12 mouse cellular contexts compared by ENCODE assay signal in genomic region chr1:138622431-138622830, GRCm38 (mm10). TPM values are rescaled to one million over a fixed set of nuclear protein-coding genes. Genes with fewer than 3 reads are reported as not detected.
DNase-seq lines count a peak whose midpoint lies in the region; ATAC-seq and TF ChIP-seq lines count a peak whose summit lies in the region.
"Had no signal": no experiment of that assay in that cellular context is flagged by ENCODE, and none has a peak within 500 bp of the region (broad histone marks: within the 10 kb centered on the region; RNA-seq: fewer than 3 reads in every experiment).

No protein-coding gene starts in this region.

- peak overlapping the region; percentile 18; the same call in 1 of the 2 replicates for H3K27ac ChIP-seq in liver, postnatal 0 days (ENCODE audit: low read depth)
- H3K27ac ChIP-seq: forebrain, embryonic 13.5 days; kidney, embryonic 15.5 days had no signal

- no peaks in the 10 kb centered on the region for H3K36me3 ChIP-seq in liver, postnatal 0 days (replicated peaks; ENCODE audit: insufficient read depth, low read length)
- H3K36me3 ChIP-seq: kidney, embryonic 15.5 days had no signal

- H3K4me1 ChIP-seq in liver, postnatal 0 days (ENCODE audit: insufficient read depth) = peaks cover 27% of the 10 kb centered on the region

- no peaks in the 10 kb centered on the region for H3K9me3 ChIP-seq in liver, postnatal 0 days (ENCODE audit: low read length)
- H3K9me3 ChIP-seq: forebrain, embryonic 13.5 days; kidney, embryonic 15.5 days; megakaryocyte, embryonic 14.5 days had no signal

- no peak for TF ChIP-seq CTCF in liver, postnatal 0 days (IDR thresholded peaks at IDR 0.05; ENCODE audit: low read depth)

- no peak overlapping the region for H3K4me2 ChIP-seq in liver, postnatal 0 days (ENCODE audit: low read depth, low read length)
- H3K4me2 ChIP-seq: forebrain, embryonic 13.5 days; kidney, embryonic 15.5 days had no signal

- H3K27me3 ChIP-seq in liver, postnatal 0 days (ENCODE audit: insufficient read depth, low read length) = no peaks in the 10 kb centered on the region
- H3K27me3 ChIP-seq: forebrain, embryonic 13.5 days; kidney, embryonic 15.5 days; megakaryocyte, embryonic 14.5 days had no signal

- H3K4me3 ChIP-seq in liver, postnatal 0 days (ENCODE audit: low read depth, low read length) = no peak overlapping the region
- H3K4me3 ChIP-seq: forebrain, embryonic 13.5 days; kidney, embryonic 15.5 days; megakaryocyte, embryonic 14.5 days had no signal

- TF ChIP-seq EP300 in liver, postnatal 0 days (IDR thresholded peaks at IDR 0.05; ENCODE audit: low read depth) = no peak

- DNase-seq in liver, postnatal 0 days = no peak
- no peak for DNase-seq in liver
- DNase-seq in adrenal gland, postnatal 25 days = peak; percentile 21
- peak; percentile 53 to 63 for DNase-seq in gastrocnemius, adult 8-10 months (ENCODE audit: low spot score in 2 of 2)
- DNase-seq in lung, postnatal 10 days = peak; percentile 52
- no peak for DNase-seq in kidney, postnatal 25 days
- no peak for DNase-seq in frontal cortex, postnatal 14 days (ENCODE audit: low spot score in 2 of 2)
- DNase-seq: cerebellum, adult 11-12 months had no signal

- WGBS in liver, postnatal 0 days (ENCODE audit: insufficient replicate concordance) = 79% methylated on average over 3 of the region's 3 CpGs

- no peak overlapping the region for H3K9ac ChIP-seq in liver, postnatal 0 days (replicated peaks)
- H3K9ac ChIP-seq: forebrain, embryonic 13.5 days; kidney, embryonic 15.5 days had no signal

- no peak for ATAC-seq in liver, postnatal 0 days
- no peak for ATAC-seq in erythroblast, adult 5-6 weeks (replicated peaks; ENCODE audit: low FRiP score, poor library complexity, severe bottlenecking)
- ATAC-seq: forebrain, embryonic 13.5 days had no signal

RNA-seq across cellular contexts. Expression of gene Nek7, which starts 2.5 kb away (rescaled TPM):
- 19.3 and 22.2 TPM in 2 replicates for polyA plus RNA-seq in liver, postnatal 0 days (2015; fragmentation: Nextera tagmentation; extraction: Ambion mirVana)
- 45.5 and 51.2 TPM in 2 replicates for total RNA-seq in adrenal gland, postnatal 25 days (2021)
- 100 to 1,000 TPM; 119 to 137 (median 125) TPM for total RNA-seq in gastrocnemius, adult 8-10 months (2022)
- 31.1 and 31.3 TPM in 2 replicates for total RNA-seq in erythroblast, adult 5-6 weeks (2015; ENCODE audit: low replicate concordance)
- total RNA-seq in erythroblast, adult 5-6 weeks (2017; ENCODE audit: low replicate concordance) = 35.2 and 47.1 TPM in 2 replicates

Comparison
In these comparisons a context has a peak if more than half of its experiments do, and no peak if none do; other contexts are left out.
1. DNase-seq: peak in adrenal gland, postnatal 25 days (single experiment), gastrocnemius, adult 8-10 months (2 of 2) and lung, postnatal 10 days (single experiment); none in liver, postnatal 0 days (single experiment), liver (single experiment), kidney, postnatal 25 days (0 of 2) and frontal cortex, postnatal 14 days (0 of 2).